Mouse (Mus musculus) heart, adult 10 weeks (tissue): ENCODE results near the gene Alms1. TPM values are rescaled to one million over a fixed set of nuclear protein-coding genes. Genes with fewer than 3 reads are reported as not detected.

Experiments used
- polyA plus RNA-seq: library from polyadenylated mRNA; stranded (reverse); fragments of 350-450 nt; fragmentation: Illumina TruSeq; extraction: RNeasy Lipid Tissue Mini Kit (QIAGEN cat#74804); gene quantifications from one replicate; pipeline ENCODE4 v1.2.3, GENCODE M21; 2014; ENCODE audit warnings: low read depth, low replicate concordance

Gene Alms1
- 1.2 TPM for polyA plus RNA-seq

DNA sequence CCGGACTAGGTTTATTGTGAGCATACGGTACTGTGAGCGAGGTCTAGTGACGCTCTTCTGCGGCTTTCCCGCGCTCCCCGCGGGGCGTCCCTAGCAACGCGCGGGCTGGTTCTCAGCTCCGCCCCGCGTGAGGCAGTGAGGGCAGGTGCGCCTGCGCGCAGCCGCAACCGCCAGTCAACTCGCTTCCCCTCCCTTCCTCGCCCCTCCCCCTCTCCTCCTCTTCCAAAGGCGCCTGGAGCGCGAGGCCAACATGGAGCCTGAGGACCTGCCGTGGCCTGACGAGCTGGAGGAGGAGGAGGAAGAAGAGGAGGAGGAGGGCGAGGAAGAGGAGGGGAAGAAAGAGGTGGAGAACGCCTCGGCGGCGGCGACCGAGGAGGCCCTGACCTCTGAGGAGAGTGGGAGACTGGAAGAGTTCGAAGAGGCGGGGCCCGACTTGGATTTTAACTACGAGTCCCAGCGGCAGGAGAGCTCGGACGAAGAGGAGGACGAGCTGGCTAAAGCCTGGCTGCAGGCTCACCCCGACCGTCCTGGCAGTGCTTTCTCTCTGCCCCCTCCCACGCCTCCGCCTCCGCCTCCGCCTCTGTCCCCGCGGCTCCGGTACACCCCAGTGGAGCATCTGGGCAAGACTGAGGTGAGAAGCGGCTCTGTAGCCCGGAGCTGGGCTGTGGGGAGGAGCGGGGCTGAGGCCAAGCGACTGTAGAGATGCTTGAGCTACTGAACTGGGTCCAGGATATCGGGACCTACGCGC, at the start of gene Alms1:
Gene Alms1, plus strand, starts transcription at position 136 of the 748 bp plus-strand sequence.

DNA sequence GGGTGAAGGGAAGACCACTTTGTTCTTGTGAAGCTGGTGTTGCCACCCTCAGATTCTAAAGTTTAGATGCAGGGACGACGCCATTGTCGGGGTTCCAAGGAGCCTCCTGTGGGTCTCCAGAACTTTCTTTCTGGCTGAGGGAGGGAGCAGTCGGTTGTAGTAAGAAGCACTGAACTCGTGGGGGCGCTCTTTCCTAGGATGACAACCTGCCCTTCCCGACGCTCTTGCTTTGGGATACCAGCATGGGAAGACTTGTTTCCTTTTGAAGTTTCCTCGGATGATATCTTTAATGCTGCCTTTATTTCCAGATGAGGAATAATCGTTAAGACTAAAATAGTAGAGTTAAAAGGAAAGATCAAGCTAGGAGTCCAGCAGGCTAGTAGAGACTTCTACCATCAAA, 125.8 kb downstream of the Alms1 start, which contains the start of gene Nat8f7:
Gene Nat8f7, minus strand, starts transcription at position 101 of the 400 bp plus-strand sequence.

Other genes starting within 250 kb of the Alms1 start
- 52.2 TPM for gene Rab11fip5, start 212.9 kb upstream of the Alms1 start, polyA plus RNA-seq
- gene Noto, start 163.6 kb upstream of the Alms1 start, polyA plus RNA-seq = not detected
- 16.5 TPM for gene Smyd5, start 155.5 kb upstream of the Alms1 start, polyA plus RNA-seq
- gene Cct7, start 136.0 kb upstream of the Alms1 start, polyA plus RNA-seq = 156 TPM
- 20.1 TPM for gene Pradc1, start 135.6 kb upstream of the Alms1 start, polyA plus RNA-seq
- not detected for gene Fbxo41, start 84.5 kb upstream of the Alms1 start, polyA plus RNA-seq
- gene Egr4, start 73.9 kb upstream of the Alms1 start, polyA plus RNA-seq = not detected
- not detected for gene Nat8f7, start 125.7 kb downstream of the Alms1 start, polyA plus RNA-seq
- gene Nat8f3, start 178.2 kb downstream of the Alms1 start, polyA plus RNA-seq = 3.0 TPM
- 0.42 TPM for gene Nat8f6, start 233.4 kb downstream of the Alms1 start, polyA plus RNA-seq
- not detected for gene Nat8f5, start 233.4 kb downstream of the Alms1 start, polyA plus RNA-seq
- gene Nat8, start 244.6 kb downstream of the Alms1 start, polyA plus RNA-seq = not detected